Mouse (Mus musculus) monocyte, adult 2 months (primary cell): ENCODE data around the gene Mmp25.
"Not testable (repeated sequence)": the region's sequence is repeated elsewhere in the genome, so short reads cannot be mapped to it uniquely, and the experiment has no call there.

Experiments
- DNase-seq, 2 experiments: peaks; one replicate each; pipeline ENCODE4 v3.0.0; 2022; ENCODE audit warnings: low spot score in 2 of 2, low read depth in 1 of 2

Mmp25 gene

DNA sequence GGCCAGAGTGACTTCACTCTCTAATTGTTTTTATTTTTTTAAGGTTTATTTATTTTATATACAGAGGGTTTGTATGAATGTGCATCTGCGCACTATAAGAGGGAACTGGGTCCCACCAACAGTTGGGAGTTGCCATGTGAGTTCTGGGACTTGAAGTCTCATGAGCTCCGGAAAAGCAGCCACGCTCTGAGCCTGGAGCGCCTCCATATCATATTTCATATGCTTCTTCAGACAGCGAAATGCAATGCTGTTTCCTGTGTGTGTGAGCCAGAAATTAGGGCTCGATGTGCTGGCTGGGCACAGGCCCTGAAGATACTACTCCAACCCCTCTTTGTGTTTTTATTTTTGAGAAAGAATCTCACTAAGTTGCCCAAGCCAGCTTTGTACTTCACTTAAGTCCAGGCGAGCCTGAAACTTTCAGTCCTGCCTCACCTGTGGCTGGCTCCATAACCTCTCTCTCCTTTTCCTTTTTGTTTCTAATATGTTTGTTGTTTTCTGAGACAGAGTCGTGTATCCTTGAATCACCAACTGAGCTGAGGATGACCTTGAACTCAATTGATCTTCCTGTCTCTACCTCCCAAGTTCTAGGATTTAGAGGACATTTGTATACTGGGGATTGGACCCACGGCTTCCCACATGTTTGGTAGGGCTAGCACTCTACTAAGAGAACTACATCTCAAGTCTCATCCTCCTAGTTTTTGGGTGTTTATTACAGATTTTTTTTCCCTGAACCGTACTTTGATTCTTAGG, 43.1 kb downstream of the Mmp25 start:
- DNase-seq, result no peak

DNA sequence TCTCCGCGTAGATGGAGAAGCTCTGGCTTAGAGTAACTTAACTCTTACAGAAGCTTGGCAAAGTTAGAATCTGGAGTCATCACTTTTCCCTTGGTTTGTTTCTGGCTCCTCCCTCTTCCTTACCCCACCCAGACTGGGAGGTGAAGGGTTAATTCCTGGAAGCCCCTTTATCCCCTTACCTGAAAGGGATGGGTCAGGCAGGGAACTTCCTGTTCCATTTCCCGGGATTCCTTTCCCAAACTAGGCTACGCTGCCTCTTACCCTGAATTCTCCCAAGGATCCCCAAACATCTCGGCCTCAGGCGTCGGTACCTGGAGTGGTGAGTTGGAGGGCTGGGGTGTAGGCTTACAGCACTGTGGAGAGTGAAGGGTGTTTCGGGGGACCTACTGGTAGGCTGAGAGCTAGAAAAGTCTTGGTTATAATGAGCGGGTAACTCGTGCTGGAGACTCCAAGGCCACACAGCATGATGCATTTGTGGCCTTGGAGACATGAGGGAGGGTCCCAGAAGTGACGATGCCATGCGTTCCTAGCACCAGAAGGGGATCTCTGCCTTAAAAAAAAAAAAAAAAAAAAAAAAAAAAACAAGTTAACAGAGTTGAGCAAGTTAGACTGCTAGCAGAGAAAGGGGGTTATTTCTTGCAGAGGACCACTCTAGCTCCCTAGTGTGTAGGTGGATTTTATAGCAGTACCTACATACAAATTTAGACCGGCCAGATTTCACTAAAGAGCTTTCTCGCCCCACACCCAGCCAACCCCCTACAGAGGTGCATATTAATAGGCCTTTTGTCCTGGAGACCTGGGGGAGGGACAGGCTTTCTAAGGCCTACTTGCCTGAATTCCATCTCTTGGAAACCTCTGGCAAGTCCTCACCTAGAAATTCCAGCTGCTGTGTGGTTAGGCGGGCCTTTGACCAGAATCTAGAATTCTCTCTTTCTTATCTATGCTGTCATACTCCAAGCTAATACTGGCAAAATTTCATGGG, 44.1 kb downstream of the Mmp25 start, which contains the start of gene Zscan10:
Gene Zscan10, plus strand, starts transcription at position 216 of the 982 bp plus-strand sequence.
- DNase-seq, result no peak

DNA sequence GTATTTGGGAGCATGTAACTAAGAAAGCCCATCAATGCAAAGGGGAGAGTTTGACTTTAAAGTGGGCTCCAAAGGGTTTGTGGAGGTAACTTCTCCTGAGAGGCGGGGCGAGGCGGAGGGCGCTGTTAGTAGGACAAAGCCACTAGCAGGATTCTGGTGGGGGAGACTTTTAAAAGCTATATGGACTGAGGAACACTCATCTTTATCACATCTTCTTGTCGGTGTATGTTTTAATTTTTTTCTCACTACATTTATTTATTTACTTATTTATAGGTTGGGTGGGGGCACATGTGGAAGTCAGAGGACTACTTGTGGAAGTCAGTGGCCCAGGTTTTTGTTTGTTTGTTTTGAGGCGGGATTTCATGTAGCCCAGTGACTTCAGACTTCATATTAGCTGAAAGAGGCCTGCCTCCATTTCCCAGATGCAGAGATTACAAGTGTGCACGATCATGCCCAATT, 45.4 kb downstream of the Mmp25 start:
- no peak for DNase-seq

DNA sequence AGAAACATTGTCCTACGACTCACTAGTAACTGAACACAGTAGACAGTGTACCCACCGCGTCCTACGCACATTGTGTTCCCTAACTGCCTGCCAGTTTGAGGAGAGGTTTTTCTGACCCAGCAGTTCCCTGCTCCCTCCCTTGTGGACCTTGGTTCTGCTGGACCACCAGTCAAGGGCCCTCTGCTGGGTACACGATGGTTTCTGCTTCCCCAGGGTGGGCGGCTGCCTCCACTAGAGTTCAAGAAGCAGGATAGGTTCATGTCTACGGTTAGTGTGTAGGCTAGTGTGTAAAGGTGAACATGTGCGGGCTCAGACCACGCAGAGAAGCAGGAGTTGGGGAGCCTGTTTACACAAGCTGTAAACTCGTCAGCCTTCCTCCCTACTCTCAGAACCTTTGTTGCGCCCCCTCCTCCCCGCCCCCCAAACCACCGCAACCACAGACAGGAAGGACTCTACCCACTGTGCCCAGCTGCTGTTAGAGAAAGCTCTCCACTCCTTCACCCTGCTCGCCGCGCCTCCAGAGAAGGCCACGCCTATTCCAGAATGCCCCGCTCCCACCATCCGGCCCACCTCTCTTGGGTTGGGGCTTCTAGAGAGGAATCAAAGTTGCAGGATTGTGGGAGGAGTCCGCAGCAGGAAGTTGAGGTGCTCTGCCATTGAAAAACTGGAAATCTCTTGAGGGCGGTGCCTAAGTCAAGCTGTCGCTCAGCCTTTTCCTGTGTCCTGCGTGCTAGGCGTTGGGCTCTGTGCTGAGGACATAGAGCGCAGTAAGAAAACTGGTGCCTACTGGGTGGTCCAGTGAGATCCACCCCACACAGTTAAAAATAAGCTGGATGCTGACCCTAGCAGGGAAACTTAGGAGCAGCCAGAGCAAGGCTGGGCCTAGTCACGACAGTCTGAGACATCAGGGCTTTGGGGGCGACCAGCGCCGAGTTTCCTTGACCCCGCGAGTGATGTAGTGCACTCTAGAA, 46.2 kb downstream of the Mmp25 start, which contains the start of gene Zfp13:
Gene Zfp13, minus strand, starts transcription at position 906 of the 971 bp plus-strand sequence.
- peak; percentile 23 to 35 for DNase-seq

DNA sequence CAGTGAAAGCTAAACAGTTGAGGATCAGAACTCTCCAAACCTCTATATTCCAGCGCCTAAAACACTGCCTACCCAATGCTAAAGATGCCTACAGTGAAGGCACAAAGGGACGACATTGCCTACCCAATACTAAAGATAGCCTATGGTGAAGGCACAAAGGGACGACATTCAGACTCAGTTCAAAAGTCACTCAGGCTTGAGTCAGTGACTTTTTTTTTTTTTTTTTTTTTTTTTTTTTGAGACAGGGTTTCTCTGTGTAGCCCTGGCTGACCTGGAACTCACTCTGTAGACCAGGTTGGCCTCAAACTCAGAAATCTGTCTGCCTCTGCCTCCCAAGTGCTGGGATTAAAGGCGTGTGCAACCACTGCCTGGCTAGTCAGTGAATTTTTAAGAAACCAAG, 49.9 kb downstream of the Mmp25 start:
- not testable (repeated sequence) for DNase-seq

DNA sequence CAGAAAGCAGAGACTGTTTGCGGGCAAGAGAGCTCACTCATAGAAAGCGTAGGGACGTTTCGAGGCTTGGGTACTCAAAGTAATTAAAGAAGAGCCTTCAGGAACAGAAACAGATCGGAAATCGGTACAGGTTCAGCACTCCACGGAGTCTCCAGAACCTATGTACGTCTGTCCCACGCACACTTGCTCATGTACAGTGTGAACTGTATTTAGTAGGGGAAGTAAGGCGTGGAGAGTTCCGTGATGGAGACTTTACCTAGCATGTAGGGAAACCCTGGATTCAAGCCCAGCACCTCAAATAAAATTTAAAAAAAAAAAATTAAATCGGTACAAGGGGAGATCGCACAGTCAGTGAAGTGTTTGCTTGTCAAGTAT, 52.2 kb downstream of the Mmp25 start:
- DNase-seq, result no peak

DNA sequence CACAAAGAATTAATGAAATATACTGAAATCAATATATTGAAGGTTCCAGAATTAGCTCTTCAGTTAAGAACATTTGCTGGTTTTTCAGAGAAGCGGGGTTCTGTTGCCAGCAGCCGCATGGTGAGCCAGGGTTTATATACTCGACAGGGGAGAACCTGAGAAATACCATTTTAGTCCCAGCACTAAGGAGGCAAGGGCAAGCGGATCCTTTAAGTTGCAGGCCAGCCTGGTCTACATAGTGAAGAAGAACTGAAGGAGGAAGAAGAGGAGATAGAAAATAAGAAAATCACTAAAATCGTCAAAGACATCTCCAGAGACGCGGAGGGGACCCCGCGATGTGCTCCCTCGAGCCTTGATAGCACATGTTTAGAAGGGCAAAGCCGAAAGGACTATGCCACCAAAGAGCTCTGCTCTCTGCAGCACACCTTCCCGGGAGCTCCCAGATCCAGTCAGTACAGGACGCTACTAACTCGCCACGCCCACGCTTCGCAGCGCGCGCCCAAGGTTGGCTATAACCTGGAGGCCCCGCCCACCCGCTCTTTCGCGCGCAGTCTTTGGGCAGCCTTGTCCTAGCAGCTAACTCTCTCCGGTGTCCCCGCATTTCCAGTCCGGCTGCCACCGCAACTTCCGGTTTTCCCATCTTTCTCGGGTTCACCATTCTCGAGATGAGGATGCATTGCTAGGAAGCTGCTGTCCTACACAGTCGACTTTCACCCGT, 52.7 kb downstream of the Mmp25 start:
- DNase-seq, result peak; percentile 29 to 39

DNA sequence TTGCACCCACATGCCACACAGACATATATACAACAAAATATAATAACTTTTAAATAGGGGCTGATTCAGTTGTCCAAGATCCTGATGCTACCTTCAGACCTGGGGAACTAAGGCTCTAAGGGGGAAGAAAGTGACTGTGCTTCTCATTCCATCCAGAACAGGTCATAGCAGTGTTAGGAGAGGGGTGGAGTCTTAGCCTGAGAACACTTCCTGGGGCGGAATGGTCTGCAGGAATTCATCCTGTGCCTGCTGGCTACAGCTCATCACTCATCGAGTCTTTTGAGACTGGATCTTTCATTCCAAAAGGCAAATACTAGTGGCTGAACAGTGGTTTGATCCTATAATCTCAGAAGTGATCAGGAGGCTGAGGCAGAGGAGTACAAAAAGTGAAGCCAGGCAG, 57.8 kb downstream of the Mmp25 start:
- DNase-seq, result no peak

DNA sequence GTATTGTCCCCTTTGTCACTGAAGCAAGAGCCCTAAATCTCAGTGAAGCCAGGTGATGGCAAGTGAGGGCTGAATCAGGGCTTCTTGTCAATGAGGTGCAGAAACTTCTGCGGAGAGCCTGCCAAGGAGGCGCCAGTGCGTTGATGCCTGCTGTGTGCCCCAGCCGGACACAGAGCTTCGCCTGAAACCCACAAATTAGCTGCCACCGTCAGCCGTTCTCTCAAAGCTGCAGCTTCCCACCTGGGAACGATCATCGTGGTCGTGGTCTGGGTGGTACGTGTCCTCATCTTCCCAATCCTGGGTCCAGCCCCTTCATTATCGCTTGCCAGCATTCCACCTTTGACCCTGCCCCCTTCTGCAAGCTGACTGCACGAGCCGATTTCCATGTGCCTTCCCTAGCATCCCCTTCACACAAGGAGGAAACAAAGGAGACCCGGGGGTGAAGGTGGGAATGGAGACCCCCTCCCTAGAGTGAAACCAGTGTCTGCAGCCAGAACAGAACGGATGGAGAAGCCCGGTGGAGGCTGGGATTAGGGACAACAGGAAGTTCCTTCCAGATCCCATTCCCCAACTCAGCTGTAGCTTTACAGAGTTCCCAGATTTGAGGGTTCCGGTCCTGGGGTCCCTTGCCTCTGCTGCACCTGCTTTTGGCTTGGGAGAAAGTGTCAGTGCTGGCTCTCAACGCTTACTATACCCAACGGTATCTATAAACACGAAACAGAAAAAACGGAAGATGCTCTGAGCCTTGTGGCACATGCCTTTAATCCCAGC, 59.2 kb downstream of the Mmp25 start:
- no peak for DNase-seq

DNA sequence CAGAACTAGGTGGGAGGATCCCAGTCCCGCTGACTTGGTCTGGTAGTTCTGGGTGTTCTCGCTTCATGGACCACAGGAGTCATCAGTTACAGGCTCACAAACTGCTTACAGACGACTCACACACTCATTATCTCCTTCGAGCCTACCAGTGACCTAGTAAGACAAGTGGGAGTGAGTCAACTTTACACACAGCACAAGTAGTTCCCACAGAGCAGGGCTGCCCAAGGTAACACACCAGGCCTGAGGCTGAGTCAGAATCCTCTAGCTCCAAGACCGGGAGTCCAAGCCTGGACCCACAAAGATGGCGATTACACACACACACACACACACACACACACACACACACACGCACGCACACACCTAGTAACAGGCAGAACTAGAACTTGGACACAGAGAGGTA, 60.3 kb downstream of the Mmp25 start:
- no peak for DNase-seq
